Mouse (Mus musculus): ENCODE results near the gene Asah2.
"Not testable (repeated sequence)": the region's sequence is repeated elsewhere in the genome, so short reads cannot be mapped to it uniquely, and the experiment has no call there.

Asah2 gene

DNA sequence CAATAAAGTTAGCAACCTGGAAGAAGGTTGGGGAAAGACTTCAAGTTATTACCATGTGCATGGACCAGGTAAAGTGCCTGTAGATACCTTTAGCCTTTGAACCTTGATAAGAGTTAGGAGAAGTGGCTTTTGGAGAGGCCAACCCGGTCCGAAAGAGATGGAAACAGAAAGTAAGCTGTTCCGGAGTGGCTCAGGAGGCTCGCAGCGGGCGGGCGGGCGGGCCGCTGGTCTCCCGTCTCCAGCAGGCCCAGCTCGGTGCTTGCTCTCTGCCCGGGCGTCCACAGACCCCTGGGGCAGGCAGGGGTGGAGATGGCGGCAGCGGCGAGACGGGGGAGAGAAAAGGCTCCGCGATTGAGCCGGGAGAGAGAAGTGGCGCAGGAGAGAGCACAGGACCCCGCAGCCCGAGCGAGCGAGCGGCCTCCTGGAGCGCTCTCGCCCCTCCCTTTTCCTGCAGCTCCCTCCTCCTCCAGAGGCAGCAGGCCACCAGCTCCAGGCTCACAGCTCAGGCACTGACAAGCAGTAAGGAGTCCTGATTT is at the start of gene Asah2:
Gene Asah2, minus strand, starts transcription at position 441 of the 536 bp plus-strand sequence.
- DNase-seq (ENCODE audit: low read depth, low spot score): peak; percentile 50

GRCm38 (mm10) chr19:32157045-32157444 is 49.0 kb upstream of the Asah2 start:
- DNase-seq (ENCODE audit: low read depth, low spot score): no peak

GRCm38 (mm10) chr19:32152529-32152928 is 44.5 kb upstream of the Asah2 start:
- DNase-seq (ENCODE audit: low read depth, low spot score): no peak

- DNase-seq (ENCODE audit: low read depth, low spot score): no peak
These were observed 40.7 kb upstream of the Asah2 start for GRCm38 (mm10) chr19:32148710-32149109.

DNA sequence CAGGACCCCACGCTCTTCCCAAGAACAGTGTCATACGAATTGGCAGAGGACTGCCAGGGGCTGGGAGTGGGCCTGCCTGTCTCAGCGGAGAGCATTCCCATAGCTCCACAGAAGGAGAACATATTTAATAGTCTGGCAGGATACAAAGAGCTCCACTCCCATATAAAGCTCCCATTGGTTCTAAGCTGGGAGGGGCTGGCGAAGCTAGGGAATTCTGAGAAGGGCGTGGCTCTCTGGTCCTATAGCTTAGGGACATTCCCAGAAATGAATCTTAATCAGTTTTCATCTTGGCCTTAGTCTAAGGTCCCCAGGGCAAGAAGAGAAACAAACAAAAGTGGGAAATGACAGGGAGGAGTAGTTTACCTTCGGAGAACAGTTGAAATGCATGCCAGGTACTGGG is 34.4 kb upstream of the Asah2 start:
- DNase-seq (ENCODE audit: low read depth, low spot score): no peak

- DNase-seq (ENCODE audit: low read depth, low spot score): no peak
These were observed 30.5 kb upstream of the Asah2 start for GRCm38 (mm10) chr19:32138361-32139088.

- no peak for DNase-seq (ENCODE audit: low read depth, low spot score)
These were observed 29.9 kb upstream of the Asah2 start for GRCm38 (mm10) chr19:32137904-32138303.

- peak; percentile 16 for DNase-seq (ENCODE audit: low read depth, low spot score)
These were observed 29.0 kb upstream of the Asah2 start for GRCm38 (mm10) chr19:32136888-32137625.

DNA sequence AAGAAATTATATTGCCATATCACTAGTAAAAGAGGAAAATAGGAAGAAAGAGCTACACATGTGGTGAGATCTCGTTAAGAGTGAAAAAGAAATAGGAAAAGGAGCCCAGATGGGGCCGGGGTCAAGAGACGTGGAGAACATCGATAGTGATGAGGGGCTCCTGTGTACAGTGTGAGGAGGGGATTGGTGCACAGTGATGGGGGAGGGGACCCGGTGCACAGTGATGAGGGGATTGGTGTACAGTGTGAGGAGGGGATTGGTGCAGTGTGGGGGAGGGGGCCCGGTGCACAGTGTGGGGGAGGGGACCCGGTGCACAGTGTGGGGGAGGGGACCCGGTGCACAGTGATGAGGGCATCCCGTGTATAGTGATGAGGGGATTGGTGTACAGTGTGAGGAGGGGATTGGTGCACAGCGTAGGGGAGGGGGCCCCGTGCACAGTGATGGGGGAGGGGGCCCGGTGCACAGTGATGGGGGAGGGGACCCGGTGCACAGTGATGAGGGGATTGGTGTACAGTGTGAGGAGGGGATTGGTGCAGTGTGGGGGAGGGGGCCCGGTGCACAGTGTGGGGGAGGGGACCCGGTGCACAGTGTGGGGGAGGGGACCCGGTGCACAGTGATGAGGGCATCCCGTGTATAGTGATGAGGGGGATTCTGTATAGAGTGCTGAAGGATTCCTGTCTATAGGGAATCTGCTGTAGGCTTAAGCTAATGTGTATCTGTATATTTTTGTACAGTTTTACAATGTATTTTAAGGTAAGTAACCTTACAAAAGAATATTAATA is 23.9 kb upstream of the Asah2 start:
- not testable (repeated sequence) for DNase-seq (ENCODE audit: low read depth, low spot score)

GRCm38 (mm10) chr19:32129281-32129680 is 21.3 kb upstream of the Asah2 start:
- no peak for DNase-seq (ENCODE audit: low read depth, low spot score)

DNA sequence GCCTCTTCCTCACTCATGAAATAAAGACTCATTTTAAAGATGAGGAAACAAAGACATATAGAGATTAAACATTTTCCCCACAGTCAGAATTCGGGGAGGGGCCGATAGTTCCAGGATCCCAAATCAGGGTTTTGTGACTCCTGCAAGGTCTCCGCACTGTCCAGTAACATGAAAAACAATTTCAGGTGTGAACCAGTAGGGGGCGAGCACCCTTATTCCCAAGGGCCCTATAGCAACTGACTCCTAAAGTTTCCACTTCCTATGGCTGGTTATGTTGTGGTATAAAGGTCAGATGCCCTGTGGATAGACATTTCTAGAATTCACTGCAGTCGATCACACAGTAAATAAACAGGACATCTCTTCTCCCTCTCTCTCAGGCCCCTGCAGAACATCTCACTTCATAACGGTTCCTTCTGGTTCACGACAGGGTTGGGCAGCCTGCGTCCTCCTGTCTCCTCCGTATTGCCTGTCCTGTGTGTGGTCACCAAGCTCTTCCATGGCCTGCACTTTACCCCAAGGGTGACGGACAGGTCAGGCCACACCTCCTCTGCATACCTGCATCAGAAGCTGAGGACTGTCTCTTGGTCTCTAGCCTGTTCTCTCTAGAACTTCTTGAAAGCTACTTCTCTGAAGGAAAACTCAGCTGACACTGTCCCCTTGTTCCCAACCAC is 19.3 kb upstream of the Asah2 start:
- no peak for DNase-seq (ENCODE audit: low read depth, low spot score)

DNA sequence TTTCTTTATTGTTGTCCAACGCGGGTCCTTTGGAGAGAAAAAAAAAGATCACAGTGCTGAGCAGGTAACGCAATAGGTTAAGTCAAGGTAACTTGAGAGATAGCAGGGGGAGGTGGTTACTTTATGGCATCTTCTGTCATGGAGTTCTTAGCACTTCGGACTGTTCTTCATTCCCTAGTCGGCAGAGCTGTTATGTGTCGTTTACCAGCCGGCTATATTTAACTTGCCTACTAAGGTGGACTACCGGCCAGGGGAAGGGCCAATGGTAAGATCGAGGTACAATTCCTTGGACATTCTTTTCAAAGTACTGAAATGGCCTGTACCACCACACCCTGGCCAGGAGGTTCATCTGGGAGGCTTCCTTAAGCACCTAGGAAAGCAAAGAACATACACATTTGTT is 16.1 kb upstream of the Asah2 start:
- no peak for DNase-seq (ENCODE audit: low read depth, low spot score)

GRCm38 (mm10) chr19:32123196-32123595 is 15.2 kb upstream of the Asah2 start:
- no peak for DNase-seq (ENCODE audit: low read depth, low spot score)

GRCm38 (mm10) chr19:32120798-32121197 is 12.8 kb upstream of the Asah2 start:
- DNase-seq (ENCODE audit: low read depth, low spot score): no peak

DNA sequence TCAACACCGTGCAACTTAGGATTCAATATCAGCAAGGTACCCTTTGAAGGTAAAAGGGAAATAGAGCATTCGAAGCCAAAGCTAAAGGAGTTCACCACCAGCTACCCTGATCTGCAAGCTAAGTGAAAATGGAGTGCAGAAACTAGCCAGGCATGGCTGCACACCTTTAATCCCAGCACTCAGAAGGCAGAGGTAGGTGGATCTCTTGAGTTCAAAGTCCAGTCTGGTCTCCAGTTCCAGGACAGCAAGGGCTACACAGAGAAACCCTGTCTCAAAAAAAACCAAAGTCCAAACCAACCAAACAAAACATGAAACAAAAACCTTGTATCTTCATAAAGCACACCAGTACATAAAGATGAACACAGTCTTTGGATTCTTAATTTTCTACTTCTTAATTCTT is 11.7 kb upstream of the Asah2 start:
- no peak for DNase-seq (ENCODE audit: low read depth, low spot score)

DNA sequence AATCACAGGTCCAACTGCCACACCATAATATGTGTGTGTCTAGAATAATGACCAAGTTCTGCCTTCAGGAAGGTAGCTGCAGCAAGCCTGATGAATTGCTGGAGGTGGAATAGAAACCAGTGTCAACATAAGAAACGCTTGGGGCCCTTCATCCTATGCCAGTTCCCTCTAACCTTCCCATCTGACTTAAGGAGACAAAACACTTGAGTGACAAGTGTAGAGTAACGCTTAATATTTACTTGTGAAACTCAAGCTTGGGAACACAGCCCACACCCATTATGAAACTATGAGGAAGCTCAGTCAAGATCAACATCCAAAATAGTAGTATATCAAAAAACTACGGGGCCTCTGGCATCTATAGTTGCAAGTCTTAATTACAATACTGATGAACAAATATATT is 10.5 kb upstream of the Asah2 start:
- DNase-seq (ENCODE audit: low read depth, low spot score): no peak

DNA sequence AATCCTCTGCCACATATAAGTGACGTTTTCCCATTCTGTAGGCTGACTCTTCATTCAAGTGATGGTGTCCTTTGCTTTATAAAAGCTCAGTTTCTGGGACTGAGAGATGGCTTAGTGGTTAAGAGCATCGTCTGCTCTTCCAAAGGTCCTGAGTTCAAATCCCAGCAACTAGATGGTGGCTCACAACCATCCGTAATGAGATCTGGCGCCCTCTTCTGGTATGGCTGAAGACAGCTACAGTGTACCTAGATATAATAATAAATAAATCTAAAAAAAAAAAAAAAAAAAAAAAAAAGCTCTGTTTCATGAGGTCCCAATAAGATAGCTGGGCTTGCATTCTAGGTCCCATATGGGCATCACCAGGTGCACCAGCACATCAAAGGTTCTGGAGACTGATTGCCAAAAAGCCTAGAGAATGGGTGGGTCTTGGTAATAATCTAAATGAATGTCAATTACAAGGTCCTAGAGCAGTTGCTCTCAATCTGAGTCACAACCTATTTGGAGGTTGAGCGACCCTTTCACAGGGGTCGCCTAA is 9.5 kb upstream of the Asah2 start:
- no peak for DNase-seq (ENCODE audit: low read depth, low spot score)

GRCm38 (mm10) chr19:32111866-32112790 is 4.1 kb upstream of the Asah2 start:
- no peak for DNase-seq (ENCODE audit: low read depth, low spot score)

DNA sequence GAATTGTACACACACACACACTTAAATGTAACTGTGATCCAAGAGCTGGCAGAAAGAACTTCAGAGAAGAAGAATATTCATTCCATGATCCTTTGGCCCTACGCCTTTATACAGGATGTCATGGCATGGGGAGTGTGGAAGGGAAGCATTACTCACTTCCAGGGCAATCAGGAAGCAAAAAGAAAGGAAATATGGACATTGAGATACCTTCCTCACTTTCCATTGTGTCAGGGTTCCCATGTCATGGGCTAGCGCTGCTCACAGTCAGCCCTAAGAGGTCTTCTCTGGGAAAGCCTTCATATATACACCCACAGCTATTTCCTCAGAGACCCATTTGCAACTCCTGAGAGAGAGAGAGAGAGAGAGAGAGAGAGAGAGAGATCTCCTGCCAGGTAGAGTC is 1.3 kb downstream of the Asah2 start:
- DNase-seq (ENCODE audit: low read depth, low spot score): no peak

DNA sequence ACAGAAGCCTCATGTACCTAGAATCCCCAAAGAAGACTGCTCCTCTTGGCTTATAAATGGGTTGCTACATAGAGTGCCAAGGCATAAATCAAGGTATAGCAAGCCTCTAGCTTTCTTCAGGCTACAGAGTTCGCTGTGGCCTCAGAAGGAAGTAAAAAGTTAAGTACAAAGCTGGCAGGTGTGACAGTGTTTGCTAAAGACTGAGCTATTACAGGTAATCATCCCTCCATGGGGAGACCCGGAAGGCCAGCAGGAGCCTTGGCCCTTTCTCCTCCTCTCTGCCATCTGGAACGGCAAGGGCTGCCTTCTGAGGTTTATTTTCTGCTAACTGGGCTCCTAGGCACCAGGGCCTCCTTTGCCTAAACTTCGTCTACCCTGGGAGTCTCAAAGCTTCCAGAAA is 3.8 kb downstream of the Asah2 start:
- DNase-seq (ENCODE audit: low read depth, low spot score): no peak
